Mouse (Mus musculus) CH12.LX (cell line): Measurements from ENCODE around the gene Cryba1.

ENCODE experiments used
- CTCF ChIP-seq, 2 experiments: IDR thresholded peaks in 1 of 2; conservative IDR thresholded peaks in 1 of 2; 2 replicates each; pipeline ENCODE4 v1.5.1; 2011 to 2012; ENCODE audit warnings: low read depth in 2 of 2, low read length in 2 of 2, improper control_type of control experiment in 1 of 2, inconsistent platforms in 1 of 2, mild to moderate bottlenecking in 1 of 2, moderate library complexity in 1 of 2
- ELF1 ChIP-seq: IDR thresholded peaks from 2 replicates; pipeline ENCODE4 v1.6.1; 2014; ENCODE audit warnings: low read depth, mild to moderate bottlenecking, inconsistent platforms, low read length, improper control_type of control experiment
- MXI1 ChIP-seq: IDR thresholded peaks from 2 replicates; pipeline ENCODE4 v1.6.1; 2011; ENCODE audit warnings: mild to moderate bottlenecking, low read depth, low read length, improper control_type of control experiment
- NELFE ChIP-seq: IDR thresholded peaks from 2 replicates; pipeline ENCODE4 v1.6.1; 2011; ENCODE audit warnings: low read depth, low read length, improper control_type of control experiment
- POLR2A ChIP-seq: IDR thresholded peaks from 2 replicates; pipeline ENCODE4 v1.6.1; 2011; ENCODE audit warnings: low read depth, mild to moderate bottlenecking, improper control_type of control experiment, low read length
- TBP ChIP-seq: conservative IDR thresholded peaks from 2 replicates; pipeline ENCODE4 v1.6.1; 2011; ENCODE audit warnings: low read depth, low read length, improper control_type of control experiment

DNA sequence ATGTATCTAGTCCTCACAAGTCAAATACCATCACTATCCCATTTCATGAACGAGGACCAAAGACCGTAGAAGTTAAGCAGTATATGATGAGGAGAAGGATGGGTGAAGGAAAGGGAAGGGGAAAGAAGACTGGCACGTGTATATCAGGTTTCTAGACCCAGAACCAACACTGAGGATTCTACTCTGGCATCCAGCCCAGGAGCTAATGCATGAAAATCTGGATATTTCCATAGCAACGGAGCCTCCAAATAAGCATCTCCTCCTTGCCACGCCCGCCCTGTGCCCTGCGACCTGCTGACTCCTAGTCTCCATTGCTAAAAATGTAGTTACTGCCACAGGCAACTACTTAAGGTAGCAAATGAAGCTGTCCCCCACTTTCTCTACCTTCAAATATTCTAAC is 317 bp downstream of the Cryba1 start:
- TF ChIP-seq ELF1, result no peak
- no peak for TF ChIP-seq CTCF (conservative IDR thresholded peaks at IDR 0.05 in 1 of 2, IDR thresholded peaks at IDR 0.05 in 1 of 2; ENCODE audit: low read depth in 2 of 2, low read length in 2 of 2)
- no peak for TF ChIP-seq NELFE
- TF ChIP-seq MXI1, result no peak
- no peak for TF ChIP-seq TBP
- no peak for TF ChIP-seq POLR2A
